Mouse (Mus musculus): ENCODE results near the gene Dgkz. TPM values are rescaled to one million over a fixed set of nuclear protein-coding genes. Genes with fewer than 3 reads are reported as not detected.

Gene Dgkz
- polyA plus RNA-seq, 1 experiment from 2014 or later: 36.3 TPM

DNA sequence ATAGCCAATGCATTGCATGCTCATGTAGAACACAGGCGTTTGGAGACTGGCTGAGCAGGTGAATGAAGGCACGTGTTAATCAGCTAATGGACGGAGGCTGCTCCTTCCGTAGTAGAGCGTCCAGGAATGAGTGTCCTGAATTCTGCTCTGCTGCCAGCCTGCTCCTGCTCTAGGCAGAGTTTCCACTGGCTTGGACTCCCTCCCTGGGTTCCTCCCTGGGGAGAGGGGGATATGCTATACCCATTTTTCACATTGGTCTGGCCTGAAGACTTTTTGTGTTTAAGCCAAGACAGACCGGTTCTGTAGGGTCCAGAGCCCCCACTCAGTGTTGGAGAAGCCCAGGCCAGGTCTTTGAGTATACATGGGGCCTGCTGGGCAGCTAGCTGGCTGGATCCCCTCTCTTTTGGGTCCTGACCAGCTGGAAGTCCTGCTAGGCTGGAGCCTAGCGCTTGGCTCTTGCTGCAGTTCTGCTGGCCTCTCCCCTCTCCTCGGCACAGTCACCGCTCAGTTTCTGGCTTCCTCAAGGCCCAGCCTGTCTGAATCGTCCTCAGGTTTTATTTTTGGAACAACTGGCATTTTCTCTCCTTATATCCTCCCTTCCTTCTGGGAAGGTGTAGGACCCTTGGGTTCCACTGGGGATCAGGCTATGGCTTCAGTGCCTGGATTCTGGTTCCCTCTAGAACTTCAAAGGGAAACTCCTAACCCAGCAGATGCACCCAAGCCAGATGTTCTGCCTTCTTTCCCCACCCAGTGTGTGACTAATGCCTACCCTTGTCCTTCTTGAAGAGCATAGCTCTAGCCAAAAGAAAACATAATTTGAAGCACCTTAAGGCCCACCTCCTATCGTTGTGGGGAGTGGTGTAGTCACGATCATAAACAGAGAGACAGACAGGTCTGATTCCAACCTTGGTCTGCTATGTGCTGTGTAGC lies 36.0 kb upstream of the Dgkz start:
- Histone ChIP-seq H3K9me3 (replicated peaks) (no peaks in the 10 kb centered on the region), H3K9ac (no peak overlapping the region)
- WGBS: 66% methylated on average over 12 of the region's 12 CpGs

GRCm38 (mm10) chr2:92008623-92009404 lies 33.1 kb upstream of the Dgkz start:
- Histone ChIP-seq H3K4me2 (replicated peaks) (peak overlapping the region; percentile 92), H3K36me3 (no peaks in the 10 kb centered on the region), H3K27me3 (no peaks in the 10 kb centered on the region), H3K9me3 (replicated peaks) (no peaks in the 10 kb centered on the region), H3K4me1 (peaks cover 56% of the 10 kb centered on the region), H3K9ac (peak overlapping the region; percentile 55), H3K4me3 (replicated peaks) (peak overlapping the region; percentile 55), H3K27ac (replicated peaks) (peak overlapping the region; percentile 94)
- WGBS: 1% methylated on average over 20 of the region's 20 CpGs
- ATAC-seq (ENCODE audit: insufficient number of reproducible peaks, low FRiP score, low TSS enrichment, low read depth): 0 out of 2 replicates have a peak, but pooled peaks have one; percentile 0

More for the DNA sequence above, 36.0 kb upstream of the Dgkz start:
- Histone ChIP-seq H3K4me2 (replicated peaks) (0 out of 2 replicates have a peak overlapping the region, but pooled peaks have one; percentile 12), H3K4me1 (peaks cover 71% of the 10 kb centered on the region), H3K27ac (replicated peaks) (peak overlapping the region; percentile 90), H3K36me3 (no peaks in the 10 kb centered on the region), H3K27me3 (no peaks in the 10 kb centered on the region), H3K4me3 (replicated peaks) (no peak overlapping the region)
- no peak for ATAC-seq (ENCODE audit: insufficient number of reproducible peaks, low FRiP score, low TSS enrichment, low read depth)

DNA sequence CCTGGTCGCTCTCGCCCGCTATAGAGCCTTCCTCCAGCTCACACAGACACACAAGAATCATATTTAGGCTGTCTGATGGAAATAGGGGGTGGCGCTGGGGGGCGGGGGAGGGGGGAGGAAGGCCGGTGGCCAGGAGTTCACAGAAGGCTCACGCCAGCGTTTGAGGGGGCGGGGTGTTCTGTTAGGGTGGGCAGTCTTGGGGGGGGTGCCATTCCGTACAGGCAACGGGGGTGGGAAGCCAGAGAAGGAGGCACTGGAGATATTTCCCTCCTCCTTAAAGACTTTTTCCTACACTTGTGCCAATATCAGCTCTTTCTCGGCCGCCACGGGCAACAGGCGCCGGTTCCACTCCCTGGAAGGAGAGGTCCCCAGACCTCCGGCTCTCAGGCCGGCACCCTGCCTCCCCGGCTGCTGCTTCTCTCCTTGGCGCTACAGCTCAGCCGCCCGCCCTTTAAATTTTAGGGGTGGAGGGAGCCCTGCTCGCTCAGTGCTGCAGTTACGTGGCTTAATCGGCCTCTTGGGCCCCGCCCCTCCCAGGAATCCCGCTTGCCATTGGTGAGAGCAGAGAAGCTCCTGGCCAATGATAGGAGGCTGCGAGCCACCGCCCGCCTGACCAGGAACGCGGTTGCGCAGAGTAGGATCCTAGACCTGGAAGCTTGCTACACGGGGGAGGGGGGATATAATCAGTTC lies 32.4 kb upstream of the Dgkz start:
- WGBS: 0% methylated on average over 34 of the region's 34 CpGs
- Histone ChIP-seq H3K4me3 (replicated peaks) (peak overlapping the region; percentile 55), H3K27ac (replicated peaks) (peak overlapping the region; percentile 94), H3K9me3 (replicated peaks) (no peaks in the 10 kb centered on the region), H3K4me1 (peaks cover 48% of the 10 kb centered on the region), H3K36me3 (no peaks in the 10 kb centered on the region), H3K27me3 (no peaks in the 10 kb centered on the region), H3K4me2 (replicated peaks) (peak overlapping the region; percentile 92), H3K9ac (peak overlapping the region; percentile 55)
- ATAC-seq (ENCODE audit: insufficient number of reproducible peaks, low FRiP score, low TSS enrichment, low read depth): peak; percentile 92

GRCm38 (mm10) chr2:92006983-92007921 lies 31.6 kb upstream of the Dgkz start:
- Histone ChIP-seq H3K4me3 (replicated peaks) (peak overlapping the region; percentile 55), H3K36me3 (no peaks in the 10 kb centered on the region), H3K4me2 (replicated peaks) (peak overlapping the region; percentile 92), H3K4me1 (peaks cover 40% of the 10 kb centered on the region), H3K27me3 (no peaks in the 10 kb centered on the region), H3K27ac (replicated peaks) (peak overlapping the region; percentile 94), H3K9me3 (replicated peaks) (no peaks in the 10 kb centered on the region), H3K9ac (0 out of 2 replicates have a peak overlapping the region, but pooled peaks have one; percentile 55)
- peak; percentile 31; the same call in 1 of the 2 replicates for ATAC-seq (ENCODE audit: insufficient number of reproducible peaks, low FRiP score, low TSS enrichment, low read depth)
- WGBS: 2% methylated on average over 28 of the region's 28 CpGs

GRCm38 (mm10) chr2:92006491-92006890 lies 30.8 kb upstream of the Dgkz start:
- Histone ChIP-seq H3K9ac (no peak overlapping the region), H3K4me2 (replicated peaks) (peak overlapping the region; percentile 92)
- no peak for ATAC-seq (ENCODE audit: insufficient number of reproducible peaks, low FRiP score, low TSS enrichment, low read depth)

GRCm38 (mm10) chr2:92004617-92005016 lies 29.0 kb upstream of the Dgkz start:
- ATAC-seq (ENCODE audit: insufficient number of reproducible peaks, low FRiP score, low TSS enrichment, low read depth): no peak
- WGBS: 44% methylated on average over 7 of the region's 7 CpGs
- no peak overlapping the region for H3K4me2 ChIP-seq (replicated peaks)

More at GRCm38 (mm10) chr2:92006491-92006890, 30.8 kb upstream of the Dgkz start:
- WGBS: 48% methylated on average over 6 of the region's 6 CpGs
- no peaks in the 10 kb centered on the region for H3K27me3 ChIP-seq
- peak overlapping the region; percentile 94; the same call in 1 of the 2 replicates for H3K27ac ChIP-seq (replicated peaks)
- H3K4me1 ChIP-seq: peaks cover 33% of the 10 kb centered on the region
- H3K4me3 ChIP-seq (replicated peaks): peak overlapping the region; percentile 55; the same call in 1 of the 2 replicates
- H3K9me3 ChIP-seq (replicated peaks): no peaks in the 10 kb centered on the region
- 0 out of 2 replicates have a peak, but pooled peaks cover 4% of the 10 kb centered on the region for H3K36me3 ChIP-seq

GRCm38 (mm10) chr2:91997905-91998608 lies 22.4 kb upstream of the Dgkz start:
- WGBS: 77% methylated on average over 16 of the region's 16 CpGs
- ATAC-seq (ENCODE audit: insufficient number of reproducible peaks, low FRiP score, low TSS enrichment, low read depth): peak; percentile 56; the same call in 1 of the 2 replicates
- Histone ChIP-seq H3K9ac (no peak overlapping the region), H3K27me3 (no peaks in the 10 kb centered on the region), H3K9me3 (replicated peaks) (no peaks in the 10 kb centered on the region), H3K4me2 (replicated peaks) (no peak overlapping the region), H3K4me1 (no peaks in the 10 kb centered on the region), H3K36me3 (peaks cover 36% of the 10 kb centered on the region; the same call in 1 of the 2 replicates), H3K27ac (replicated peaks) (no peak overlapping the region), H3K4me3 (replicated peaks) (no peak overlapping the region)

More at GRCm38 (mm10) chr2:92004617-92005016, 29.0 kb upstream of the Dgkz start:
- Histone ChIP-seq H3K27ac (replicated peaks) (no peak overlapping the region; the same call in 1 of the 2 replicates), H3K27me3 (no peaks in the 10 kb centered on the region), H3K9me3 (replicated peaks) (no peaks in the 10 kb centered on the region), H3K36me3 (peaks cover 18% of the 10 kb centered on the region; the same call in 1 of the 2 replicates), H3K4me3 (replicated peaks) (no peak overlapping the region), H3K9ac (no peak overlapping the region), H3K4me1 (peaks cover 26% of the 10 kb centered on the region)

GRCm38 (mm10) chr2:91996006-91996405 lies 20.3 kb upstream of the Dgkz start:
- H3K4me3 ChIP-seq (replicated peaks): no peak overlapping the region
- no peaks in the 10 kb centered on the region for H3K9me3 ChIP-seq (replicated peaks)
- no peak for ATAC-seq (ENCODE audit: insufficient number of reproducible peaks, low FRiP score, low TSS enrichment, low read depth)
- 83% methylated on average over 5 of the region's 5 CpGs for WGBS
- no peak overlapping the region for H3K4me2 ChIP-seq (replicated peaks)
- no peak overlapping the region for H3K9ac ChIP-seq
- H3K4me1 ChIP-seq: no peaks in the 10 kb centered on the region
- no peak overlapping the region for H3K27ac ChIP-seq (replicated peaks)
- H3K27me3 ChIP-seq: no peaks in the 10 kb centered on the region
- peaks cover 41% of the 10 kb centered on the region for H3K36me3 ChIP-seq

GRCm38 (mm10) chr2:91993409-91993808 lies 17.7 kb upstream of the Dgkz start:
- ATAC-seq (ENCODE audit: insufficient number of reproducible peaks, low FRiP score, low TSS enrichment, low read depth): no peak
- H3K4me2 ChIP-seq (replicated peaks): no peak overlapping the region
- no peaks in the 10 kb centered on the region for H3K9me3 ChIP-seq (replicated peaks)
- no peak overlapping the region for H3K4me3 ChIP-seq (replicated peaks)
- H3K27me3 ChIP-seq: no peaks in the 10 kb centered on the region
- no peaks in the 10 kb centered on the region for H3K4me1 ChIP-seq
- H3K36me3 ChIP-seq: peaks cover 45% of the 10 kb centered on the region
- no peak overlapping the region for H3K9ac ChIP-seq
- WGBS: 76% methylated on average over 3 of the region's 3 CpGs
- H3K27ac ChIP-seq (replicated peaks): no peak overlapping the region
